Mouse (Mus musculus) lung, postnatal 0 days (tissue): ENCODE results near the gene Gm17482. TPM values are rescaled to one million over a fixed set of nuclear protein-coding genes. Genes with fewer than 3 reads are reported as not detected.

Experiments
- ATAC-seq: fragments of 200-750 bp; cut with Nextera tagmentation; 2 replicates; pipeline ENCODE4 v1.8.0; 2017; ENCODE audit warnings: moderate library complexity
- DNase-seq: peaks from one replicate; pipeline ENCODE4 v3.0.0-alpha.2; 2016; ENCODE audit warnings: low spot score
- H3K27ac ChIP-seq: fragments of 300-500 bp; sonication (generic); 2 replicates; pipeline ENCODE4 v1.5.1; 2014; ENCODE audit warnings: antibody characterized with exemption, mild to moderate bottlenecking, low read length, mixed read lengths
- H3K27me3 ChIP-seq: fragments of 300-500 bp; sonication (generic); replicated peaks from 2 replicates; pipeline ENCODE4 v1.6.1; 2014; ENCODE audit warnings: low read length, mixed read lengths; ENCODE audit not compliant: insufficient read depth
- H3K36me3 ChIP-seq: fragments of 300-500 bp; sonication (generic); 2 replicates; pipeline ENCODE4 v1.6.1; 2014; ENCODE audit warnings: low read length, mixed read lengths; ENCODE audit not compliant: insufficient read depth
- H3K4me1 ChIP-seq: fragments of 300-500 bp; sonication (generic); 2 replicates; pipeline ENCODE4 v1.6.1; 2014; ENCODE audit warnings: antibody characterized with exemption, low read depth, low read length, mixed read lengths; ENCODE audit not compliant: insufficient read depth
- H3K4me2 ChIP-seq: fragments of 300-500 bp; sonication (generic); replicated peaks from 2 replicates; pipeline ENCODE4 v1.6.1; 2014; ENCODE audit warnings: low read depth, mild to moderate bottlenecking, low read length, moderate library complexity, mixed read lengths
- H3K4me3 ChIP-seq: fragments of 300-500 bp; sonication (generic); 2 replicates; pipeline ENCODE4 v1.5.1; 2014; ENCODE audit warnings: low read depth, low read length
- H3K9ac ChIP-seq: fragments of 300-500 bp; sonication (generic); replicated peaks from 2 replicates; pipeline ENCODE4 v1.6.1; 2014; ENCODE audit warnings: low read depth, mild to moderate bottlenecking
- H3K9me3 ChIP-seq: fragments of 300-500 bp; sonication (generic); 2 replicates; pipeline ENCODE4 v1.6.1; 2016; ENCODE audit warnings: low read length, mixed read lengths
- CTCF ChIP-seq: IDR thresholded peaks from 2 replicates; pipeline ENCODE4 v1.5.1; 2016; ENCODE audit warnings: antibody characterized with exemption, mild to moderate bottlenecking
- EP300 ChIP-seq: IDR thresholded peaks from 2 replicates; pipeline ENCODE4 v1.6.1; 2016; ENCODE audit warnings: antibody characterized with exemption, mild to moderate bottlenecking, control low read depth
- WGBS: fragments of 180-500 bp; shearing (Covaris S2); extraction: QIAGEN DNeasy Blood & Tissue Kit; methylation state at CpG from one replicate; pipeline ENCODE4 v1.1.7; 2014; 5-methylcytosine and 5-hydroxymethylcytosine counted together
- polyA plus RNA-seq: library from polyadenylated mRNA; unstranded; fragments of >200 nt; fragmentation: Nextera tagmentation; extraction: Ambion mirVana; gene quantifications from 2 replicates; pipeline ENCODE4 v1.2.1, GENCODE M21; 2015

The Gm17482 gene
- polyA plus RNA-seq, 1 experiment from 2014 or later: not detected

DNA sequence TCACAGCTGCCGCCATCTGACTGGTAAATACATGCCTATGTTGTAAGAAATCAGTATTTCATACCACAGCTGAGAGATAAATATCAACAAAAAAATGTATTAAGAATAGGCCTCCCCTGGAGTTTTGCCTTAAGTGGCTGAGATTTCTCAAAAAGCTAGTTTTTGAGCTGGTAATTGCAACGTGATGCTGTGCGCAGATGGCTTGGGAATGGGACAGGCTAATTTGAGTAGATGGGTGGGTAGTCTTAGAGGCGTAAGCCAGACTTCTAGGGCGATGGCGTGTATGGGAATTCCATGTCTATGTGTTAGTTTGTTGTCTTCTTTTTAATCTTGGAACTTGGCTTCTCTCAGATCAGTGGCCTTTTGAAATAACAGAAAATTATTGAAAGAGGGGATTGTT lies 64.7 kb downstream of the Gm17482 start:
- TF ChIP-seq EP300 (no peak), CTCF (no peak)
- H3K36me3 ChIP-seq: no peaks in the 10 kb centered on the region
- 86% methylated on average over 6 of the region's 6 CpGs for WGBS
- H3K4me1 ChIP-seq: no peaks in the 10 kb centered on the region
- H3K27me3 ChIP-seq: no peaks in the 10 kb centered on the region
- no peak overlapping the region for H3K4me3 ChIP-seq
- H3K9me3 ChIP-seq: no peaks in the 10 kb centered on the region
- ATAC-seq: no peak
- H3K9ac ChIP-seq: no peak overlapping the region
- no peak overlapping the region for H3K27ac ChIP-seq
- no peak overlapping the region for H3K4me2 ChIP-seq
- DNase-seq: no peak

DNA sequence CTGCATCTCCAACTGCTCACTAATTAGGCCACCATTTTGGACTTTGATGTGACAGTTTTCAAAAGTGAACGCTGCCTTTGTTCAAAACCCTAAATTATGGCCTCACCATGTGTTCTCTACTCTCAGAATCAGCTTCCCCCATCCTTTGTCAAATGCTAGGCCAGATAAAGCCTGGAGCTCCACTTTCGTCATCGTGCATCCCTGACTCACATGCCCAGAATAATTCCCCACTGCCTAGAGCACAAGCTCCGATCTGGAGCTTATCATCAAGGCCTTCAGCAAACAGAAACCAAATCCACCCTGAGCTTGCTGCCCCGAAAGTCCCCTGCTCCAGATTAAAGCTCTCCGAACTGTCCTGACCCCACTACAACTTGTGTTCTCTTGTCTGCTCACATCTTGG lies 65.5 kb downstream of the Gm17482 start:
- Histone ChIP-seq H3K27ac (no peak overlapping the region), H3K4me1 (no peaks in the 10 kb centered on the region), H3K9ac (no peak overlapping the region), H3K4me2 (no peak overlapping the region), H3K4me3 (no peak overlapping the region), H3K36me3 (no peaks in the 10 kb centered on the region), H3K27me3 (no peaks in the 10 kb centered on the region), H3K9me3 (no peaks in the 10 kb centered on the region)
- TF ChIP-seq EP300: no peak
- WGBS: 63% methylated on average over 6 of the region's 6 CpGs
- DNase-seq (no peak), ATAC-seq (no peak)

DNA sequence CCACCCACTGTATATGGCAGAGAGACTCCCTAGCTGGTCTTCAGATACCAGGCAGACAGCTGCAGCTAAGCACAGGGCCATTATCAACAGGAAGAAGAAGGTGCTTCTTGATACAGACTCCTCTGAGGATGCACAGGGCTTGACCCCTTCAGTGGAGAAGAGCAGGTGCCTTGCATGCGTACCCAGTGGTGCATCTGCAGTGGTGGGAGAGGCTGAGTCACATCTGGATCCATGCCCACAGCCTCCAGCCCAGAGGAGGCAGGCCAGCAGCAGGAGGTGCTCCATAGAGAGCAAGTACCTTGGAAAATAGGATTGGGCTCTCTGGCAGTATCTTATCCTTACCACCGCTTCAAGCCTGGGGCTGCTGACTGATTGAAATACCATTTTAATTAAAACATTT lies 66.7 kb downstream of the Gm17482 start:
- WGBS: 82% methylated on average over 2 of the region's 2 CpGs
- ATAC-seq: no peak
- Histone ChIP-seq H3K9ac (no peak overlapping the region), H3K27me3 (no peaks in the 10 kb centered on the region), H3K4me2 (no peak overlapping the region), H3K9me3 (no peaks in the 10 kb centered on the region), H3K4me1 (no peaks in the 10 kb centered on the region), H3K27ac (no peak overlapping the region), H3K36me3 (no peaks in the 10 kb centered on the region), H3K4me3 (no peak overlapping the region)
- no peak for DNase-seq
- TF ChIP-seq EP300 (no peak), CTCF (no peak)

DNA sequence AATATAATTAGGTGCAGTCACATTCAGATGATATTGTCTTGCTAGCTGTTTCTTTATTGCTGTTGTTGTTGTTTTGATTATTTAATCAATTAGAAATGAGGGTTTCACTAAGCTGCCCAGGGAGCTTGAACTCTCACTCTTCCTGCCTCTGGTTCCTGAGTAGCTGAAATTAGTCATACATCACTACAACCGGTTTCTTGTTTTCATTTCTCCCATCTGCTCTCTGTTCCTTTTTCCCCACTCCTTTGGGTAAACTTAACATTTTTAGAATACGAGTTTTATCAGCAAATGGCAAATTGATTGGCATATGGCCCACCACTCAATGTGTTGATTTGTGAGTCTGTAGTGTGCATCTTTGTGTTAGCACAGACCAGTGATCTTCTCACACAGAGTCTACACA lies 80.0 kb downstream of the Gm17482 start:
- no peak for ATAC-seq
- DNase-seq: no peak
- Histone ChIP-seq H3K4me3 (no peak overlapping the region), H3K9ac (no peak overlapping the region), H3K27ac (no peak overlapping the region), H3K36me3 (no peaks in the 10 kb centered on the region), H3K4me1 (no peaks in the 10 kb centered on the region), H3K4me2 (no peak overlapping the region), H3K9me3 (no peaks in the 10 kb centered on the region), H3K27me3 (no peaks in the 10 kb centered on the region)
- TF ChIP-seq EP300: no peak
- no peak for TF ChIP-seq CTCF
- 49% methylated on average over 2 of the region's 2 CpGs for WGBS

Other genes starting within 250 kb of the Gm17482 start
- gene Tamm41, start 189.5 kb upstream of the Gm17482 start, polyA plus RNA-seq: 27.7 and 28.0 TPM in 2 replicates
- gene Syn2, start 92.4 kb upstream of the Gm17482 start, polyA plus RNA-seq: 1.0 and 1.4 TPM in 2 replicates
- gene Timp4, start 24.9 kb downstream of the Gm17482 start, polyA plus RNA-seq: 3.7 and 5.0 TPM in 2 replicates
- gene Pparg, start 133.6 kb downstream of the Gm17482 start, polyA plus RNA-seq: 6.7 and 7.7 TPM in 2 replicates